Mouse (Mus musculus): Measurements from ENCODE around the gene Rpl11. TPM values are rescaled to one million over a fixed set of nuclear protein-coding genes. Genes with fewer than 3 reads are reported as not detected.

Rpl11 gene
- 249 and 272 TPM in 2 replicates for polyA plus RNA-seq (2012; rRNA removed)

GRCm38 (mm10) chr4:136053247-136053596, at the start of gene Rpl11:
Gene Rpl11, minus strand, starts transcription at chr4:136053428.

GRCm38 (mm10) chr4:136021549-136022047, 31.6 kb downstream of the Rpl11 start, which contains the start of gene Eloa:
Gene Eloa, minus strand, starts transcription at chr4:136021763.

GRCm38 (mm10) chr4:135986943-135987710, 66.1 kb downstream of the Rpl11 start, which contains the start of gene Pithd1:
Gene Pithd1, minus strand, starts transcription at chr4:135987264.

Other genes with a start within 250 kb of the Rpl11 start
- 57.4 and 111 TPM in 2 replicates for gene Srsf10, start 197.7 kb downstream of the Rpl11 start, polyA plus RNA-seq (2012; rRNA removed)
- 11.0 and 13.8 TPM in 2 replicates for gene Pnrc2, start 179.6 kb downstream of the Rpl11 start, polyA plus RNA-seq (2012; rRNA removed)
- 1.0 and 1.1 TPM in 2 replicates for gene Cnr2, start 158.0 kb downstream of the Rpl11 start, polyA plus RNA-seq (2012; rRNA removed)
- 184 and 185 TPM in 2 replicates for gene Fuca1, start 132.7 kb downstream of the Rpl11 start, polyA plus RNA-seq (2012; rRNA removed)
- gene Hmgcl, start 107.0 kb downstream of the Rpl11 start, polyA plus RNA-seq (2012; rRNA removed): 102 and 115 TPM in 2 replicates
- 356 and 461 TPM in 2 replicates for gene Gale, start 89.7 kb downstream of the Rpl11 start, polyA plus RNA-seq (2012; rRNA removed)
- gene Lypla2, start 80.8 kb downstream of the Rpl11 start, polyA plus RNA-seq (2012; rRNA removed): 261 and 282 TPM in 2 replicates
- gene Pithd1, start 66.2 kb downstream of the Rpl11 start, polyA plus RNA-seq (2012; rRNA removed): 89.3 and 109 TPM in 2 replicates
- 6.6 and 8.8 TPM in 2 replicates for gene Eloa, start 31.7 kb downstream of the Rpl11 start, polyA plus RNA-seq (2012; rRNA removed)
- 278 and 391 TPM in 2 replicates for gene Id3, start 90.1 kb upstream of the Rpl11 start, polyA plus RNA-seq (2012; rRNA removed)
- 9.4 and 11.1 TPM in 2 replicates for gene E2f2, start 119.0 kb upstream of the Rpl11 start, polyA plus RNA-seq (2012; rRNA removed)
- gene Asap3, start 152.9 kb upstream of the Rpl11 start, polyA plus RNA-seq (2012; rRNA removed): 3.8 and 4.0 TPM in 2 replicates
- gene Tcea3, start 194.3 kb upstream of the Rpl11 start, polyA plus RNA-seq (2012; rRNA removed): 16.6 and 21.7 TPM in 2 replicates
- 13.1 and 16.4 TPM in 2 replicates for gene Zfp46, start 231.3 kb upstream of the Rpl11 start, polyA plus RNA-seq (2012; rRNA removed)

Data from colon, adult 2 months (tissue).